ENCODE assay signal across 8 mouse cellular contexts in genomic region chr1:127496737-127497543, GRCm38 (mm10).
DNase-seq lines count a peak whose midpoint lies in the region; TF ChIP-seq lines count a peak whose summit lies in the region.

No protein-coding gene starts in this region.

- peak; percentile 52 for DNase-seq in layer of hippocampus, adult 11-12 months (ENCODE audit: low spot score)
- DNase-seq in layer of hippocampus, adult 9-11 months = no peak
- DNase-seq in adrenal gland, postnatal 10 days = peak; percentile 82
- DNase-seq in embryo, embryonic 11.5 days (ENCODE audit: low read depth, low spot score) = peak; percentile 49
- peak; percentile 65 to 76 for DNase-seq in heart, postnatal 10 days
- peak; percentile 76 to 81 for DNase-seq in kidney, postnatal 25 days
- peak; percentile 76 for DNase-seq in mesoderm, embryonic 11.5 days (ENCODE audit: low read depth, low spot score)

- no peak for TF ChIP-seq POLR2A in small intestine, adult 2 months (IDR thresholded peaks at IDR 0.05; ENCODE audit: low read depth, low read length)

- TF ChIP-seq CTCF in small intestine, adult 2 months (IDR thresholded peaks at IDR 0.05; ENCODE audit: extremely low read depth, insufficient read length, insufficient replicate concordance, low read depth, low read length) = peak; percentile 96

- no peaks in the 10 kb centered on the region for H3K4me1 ChIP-seq in small intestine, adult 2 months (ENCODE audit: control insufficient read depth, insufficient read depth, insufficient read length, low read length)

- H3K27ac ChIP-seq in small intestine, adult 2 months (ENCODE audit: insufficient read depth, low read depth, low read length) = no peak overlapping the region

- intact Hi-C loops in heart, postnatal 10 days (cut with DNase I) = loop anchor here (5.0 kb wide), 1 partner anchor 1330 kb away; no protein-coding TSS in a partner anchor

- no peak overlapping the region for H3K4me3 ChIP-seq in small intestine, adult 2 months (ENCODE audit: low read depth, low read length)

- WGBS in small intestine, adult 2 months = 31% methylated on average over 9 of the region's 9 CpGs

- H3K27me3 ChIP-seq in small intestine, adult 2 months (ENCODE audit: control insufficient read depth, insufficient read depth, low read length) = no peaks in the 10 kb centered on the region

- no peaks in the 10 kb centered on the region for H3K36me3 ChIP-seq in small intestine, adult 2 months (ENCODE audit: control insufficient read depth, insufficient read depth, low read length)
